Mouse (Mus musculus) layer of hippocampus, adult 8-10 months (tissue): ENCODE data around the gene Nptx1. TPM values are rescaled to one million over a fixed set of nuclear protein-coding genes. Genes with fewer than 3 reads are reported as not detected.

Experiments used
- DNase-seq, 2 experiments: peaks; one replicate each; pipeline ENCODE4 v3.0.0; 2022; ENCODE audit warnings: low spot score in 2 of 2
- total RNA-seq, 4 experiments: library from RNA; stranded (reverse); gene quantifications; 2 replicates each; pipeline ENCODE4 v1.2.4; 2022

Nptx1 gene
- total RNA-seq, 4 experiments from 2014 or later = 330 to 455 (median 386) TPM

DNA sequence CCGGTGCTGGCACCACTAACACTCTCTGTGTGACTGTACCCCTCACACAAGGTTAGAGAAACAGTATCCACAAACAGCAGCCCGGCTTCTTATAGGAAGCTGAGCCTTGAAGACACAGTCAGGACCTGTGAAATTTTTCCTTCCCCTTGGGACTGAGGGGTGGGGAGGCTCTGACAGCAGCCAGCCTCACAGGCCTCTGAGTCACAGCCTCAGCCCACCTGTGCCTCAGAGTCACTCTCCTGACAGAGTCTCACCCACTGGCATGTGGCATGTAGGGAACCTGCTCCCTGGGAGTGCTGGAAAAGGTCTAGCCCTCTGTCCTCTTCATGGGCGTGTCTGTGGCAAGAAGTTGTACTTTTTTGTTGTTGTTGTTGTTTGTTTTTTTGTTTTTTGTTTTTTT, 3.9 kb upstream of the Nptx1 start:
- DNase-seq = no peak

DNA sequence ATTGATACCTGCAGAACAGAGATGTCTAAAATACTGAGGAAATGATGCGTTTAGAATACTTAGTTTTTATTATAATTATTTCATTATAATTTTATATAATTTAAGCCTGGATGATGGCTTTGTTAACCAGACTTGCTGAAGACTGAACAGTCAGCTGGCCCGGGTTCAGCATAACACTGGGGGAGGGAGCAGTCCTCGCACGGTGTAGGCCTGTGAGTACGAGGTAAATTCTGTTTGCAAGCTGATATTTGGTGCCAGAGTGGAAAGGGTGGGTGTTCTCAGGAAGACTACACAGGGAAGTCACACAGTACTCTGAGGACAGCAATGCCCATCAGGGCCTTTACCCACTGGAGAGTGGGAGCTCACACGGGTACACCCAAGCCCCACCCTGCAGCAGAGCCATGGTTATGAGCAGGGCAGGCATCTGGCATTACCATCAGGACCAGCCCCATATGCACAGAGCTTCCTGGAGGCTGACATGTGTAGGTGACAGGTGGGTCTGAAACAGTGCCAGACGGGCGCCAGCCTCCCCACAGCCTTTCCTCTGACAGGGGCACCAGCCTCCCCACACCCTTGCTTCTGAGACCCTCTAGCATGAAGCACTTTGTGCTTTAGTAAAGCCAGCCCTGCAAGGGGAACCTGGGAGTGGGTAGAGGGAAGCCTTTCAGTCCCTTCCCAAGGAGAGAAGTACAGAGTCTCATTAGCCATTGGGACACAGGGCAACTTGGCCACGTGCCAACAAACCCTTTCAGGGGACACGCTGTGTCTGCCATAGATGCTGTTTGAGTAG, 3.2 kb upstream of the Nptx1 start:
- no peak for DNase-seq

DNA sequence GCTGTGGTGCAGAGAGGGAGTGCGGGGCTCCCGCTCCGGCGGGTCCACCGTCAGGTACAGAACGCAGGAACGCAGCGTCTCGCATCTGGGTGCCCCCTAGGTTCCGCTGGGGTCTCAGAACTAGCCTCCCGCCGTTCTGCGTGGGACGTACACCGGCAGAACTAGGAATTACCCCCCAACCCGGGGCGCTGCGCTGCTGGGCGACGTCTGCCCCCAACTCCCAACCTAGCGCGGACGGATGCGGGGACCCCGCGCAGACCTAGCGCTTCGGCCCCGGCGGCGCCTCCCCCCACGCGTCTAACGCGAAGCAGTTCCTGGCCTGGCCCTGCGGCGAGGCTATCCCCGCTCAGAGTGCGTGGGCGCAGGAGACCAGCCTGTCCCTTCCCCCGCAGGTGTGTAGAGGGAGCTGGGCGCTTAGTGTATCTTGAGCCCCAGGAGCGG, 1.8 kb upstream of the Nptx1 start:
- no peak for DNase-seq

DNA sequence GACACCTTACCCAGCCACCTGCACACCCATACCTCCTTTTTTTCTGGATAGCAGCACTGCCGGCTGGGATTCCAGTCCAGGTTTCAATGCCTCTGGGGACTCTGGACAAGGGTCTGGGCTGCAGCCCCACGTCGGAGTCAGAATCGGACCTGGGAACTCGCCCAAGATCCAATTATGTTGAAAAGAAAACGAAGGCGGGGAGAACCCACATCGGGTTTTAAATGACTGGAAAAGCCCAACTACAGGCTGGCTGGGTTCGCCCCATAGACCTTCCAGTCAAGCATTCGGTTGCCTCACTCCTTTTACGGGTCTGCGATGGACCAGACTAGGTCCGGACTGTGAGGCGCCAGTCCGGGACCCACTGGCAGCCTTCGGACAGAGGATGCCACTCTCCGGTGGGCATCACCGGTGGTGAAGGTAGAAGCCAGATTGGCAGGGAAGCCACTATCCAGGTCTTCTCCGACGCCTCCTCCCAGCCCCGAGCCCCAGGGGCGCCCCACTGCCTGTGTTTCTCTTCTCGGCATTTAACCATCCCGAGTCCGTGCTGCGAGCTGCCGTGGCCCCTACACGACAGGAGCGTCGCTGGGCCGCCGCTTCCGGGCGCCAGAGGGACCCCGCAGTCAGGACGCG, 1.3 kb upstream of the Nptx1 start:
- no peak for DNase-seq

DNA sequence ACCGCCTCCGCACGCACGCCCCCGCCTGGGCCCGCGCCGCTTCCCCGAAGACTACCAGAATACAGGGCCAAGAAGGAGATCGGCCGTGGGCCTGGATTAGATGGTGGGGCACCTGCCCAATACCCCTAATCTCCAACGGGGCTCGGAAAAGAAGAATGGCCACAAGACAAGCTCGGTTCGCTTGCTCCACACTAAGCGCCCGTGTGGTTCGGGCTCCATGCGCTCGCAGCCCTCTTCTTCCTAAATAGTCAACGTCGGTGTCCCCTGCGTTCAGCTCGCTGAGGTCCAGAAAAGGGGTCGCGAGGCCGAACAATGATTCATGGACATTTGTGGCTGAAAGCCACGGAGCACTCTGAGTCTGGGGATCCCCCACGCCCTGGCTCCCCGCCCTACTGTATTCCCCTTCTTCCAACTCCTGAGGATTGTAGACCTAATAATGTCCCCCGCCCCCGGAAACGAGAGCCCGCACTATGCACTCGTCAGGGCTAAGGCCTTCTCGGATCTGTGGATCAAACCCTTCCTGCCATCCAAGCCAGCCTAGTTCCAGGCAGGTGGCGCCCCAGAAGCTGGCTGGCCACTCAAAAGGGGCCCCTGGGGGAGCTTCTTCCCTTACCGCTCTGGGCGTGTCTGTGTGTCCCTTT, 518 bp upstream of the Nptx1 start:
- no peak for DNase-seq

DNA sequence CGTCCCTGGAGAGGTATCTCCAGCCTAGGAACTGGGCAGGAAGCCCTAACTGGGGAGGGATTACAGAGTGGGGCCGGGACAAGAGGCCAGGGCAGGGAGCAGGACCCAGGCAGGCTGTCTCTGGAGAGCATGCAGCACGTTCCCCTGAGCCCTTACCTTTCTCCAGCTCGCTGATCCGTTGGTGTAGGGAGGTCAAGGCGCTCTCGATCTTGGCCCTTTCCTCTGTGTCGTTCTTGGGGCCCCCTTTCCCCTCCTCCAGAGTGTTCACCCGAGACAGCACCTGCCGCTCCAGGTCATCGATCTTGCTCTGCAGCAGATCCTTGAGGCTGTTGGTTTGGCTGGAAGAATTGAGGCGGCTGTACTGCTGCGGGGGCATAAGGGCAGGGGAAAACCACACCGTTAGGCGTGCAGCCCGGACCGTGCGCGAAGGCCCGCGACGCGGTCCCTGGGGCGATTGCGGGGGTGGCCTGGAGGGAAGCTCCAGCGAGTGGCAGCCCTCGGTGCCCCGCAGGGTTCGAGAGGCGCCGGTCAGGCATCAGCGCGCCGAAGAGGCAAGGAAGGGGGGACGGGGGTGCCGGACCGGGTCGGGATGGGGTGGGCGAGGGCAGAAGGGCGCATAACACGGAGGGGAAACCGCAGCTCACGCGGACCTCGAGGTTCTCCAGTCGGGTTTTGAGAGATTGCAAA, 914 bp downstream of the Nptx1 start:
- no peak for DNase-seq

DNA sequence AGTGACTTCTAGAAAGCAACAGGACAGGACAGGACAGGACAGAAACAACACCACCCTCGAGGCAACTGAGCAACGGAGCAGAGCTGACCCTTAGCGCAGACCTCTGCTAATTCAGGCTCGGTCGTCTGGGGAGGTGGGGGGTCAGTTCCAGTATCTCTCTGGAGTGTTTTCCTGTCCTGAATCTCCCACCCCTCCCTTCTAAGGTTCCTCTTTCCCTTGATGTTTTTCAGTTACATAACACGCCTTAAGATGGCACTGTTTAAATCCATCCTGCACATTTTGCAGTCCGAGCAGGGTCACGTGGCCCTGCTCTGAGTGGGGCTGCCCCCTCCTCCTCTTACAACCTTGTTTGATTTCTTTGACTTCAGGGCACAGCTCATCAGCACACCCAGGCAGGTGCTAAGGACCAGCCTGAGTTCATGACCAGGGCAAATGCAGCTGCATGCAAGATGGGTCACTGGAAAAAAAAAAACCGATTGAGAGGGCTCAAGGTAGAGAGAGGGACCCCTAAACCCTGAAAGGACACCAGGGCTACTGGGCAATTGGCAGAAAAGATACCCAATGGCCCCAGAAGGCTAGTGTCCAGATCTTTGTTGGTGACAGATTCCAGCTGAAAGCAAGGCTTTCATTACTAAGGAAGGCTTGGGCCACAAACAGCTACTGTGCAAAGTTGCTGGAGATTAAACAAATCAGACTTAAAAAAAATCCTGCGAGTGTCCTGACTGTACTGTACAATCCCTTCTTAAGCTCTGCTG, 1.6 kb downstream of the Nptx1 start:
- DNase-seq = no peak

DNA sequence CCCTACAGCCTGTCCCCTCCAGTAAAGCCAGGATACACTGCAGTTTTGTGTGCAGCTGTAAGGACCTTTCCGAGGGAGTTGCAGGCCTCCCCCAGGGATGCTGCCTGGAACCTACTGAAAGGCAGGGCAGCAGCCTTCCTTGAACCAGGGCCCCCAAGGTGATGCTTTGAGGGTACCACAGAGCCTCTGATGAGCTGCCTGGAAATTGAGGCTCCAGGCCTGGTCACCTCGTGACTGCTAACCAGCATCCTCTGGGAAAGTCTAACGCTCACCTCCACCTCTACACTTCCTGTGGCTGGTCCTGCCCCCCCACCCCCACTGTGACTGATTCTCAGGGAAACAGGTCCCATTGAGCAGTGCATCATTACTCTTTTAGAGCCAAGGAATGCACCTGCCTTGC, 2.3 kb downstream of the Nptx1 start:
- no peak for DNase-seq

DNA sequence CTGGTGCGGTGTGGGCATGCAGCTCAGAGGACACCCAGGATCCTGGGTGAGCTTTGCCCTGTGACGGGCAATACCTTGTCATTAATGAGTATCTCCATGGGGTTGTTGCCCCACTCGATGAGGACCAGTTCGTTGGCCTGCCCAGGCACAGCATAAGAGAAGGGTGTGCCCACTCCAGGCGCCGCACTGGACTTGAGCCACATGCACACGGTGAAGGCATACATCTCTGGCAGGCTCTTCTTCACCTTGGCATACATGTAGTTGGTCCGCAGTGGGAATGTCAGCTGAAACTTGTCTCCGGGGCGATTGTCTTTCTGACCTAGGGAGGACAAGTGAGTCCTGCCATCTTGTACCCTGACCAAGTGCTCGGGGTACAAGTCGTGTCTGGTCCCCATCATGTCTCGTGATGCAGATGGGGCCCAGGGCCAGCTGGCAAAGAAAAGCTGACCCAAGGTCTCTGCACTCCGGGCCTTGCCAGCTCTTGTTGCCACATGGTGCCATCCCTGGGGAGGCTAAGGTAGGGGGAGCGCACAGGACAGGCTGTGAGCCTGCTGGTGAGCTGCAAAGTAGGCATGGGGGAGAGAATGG, 2.9 kb downstream of the Nptx1 start:
- DNase-seq = no peak

DNA sequence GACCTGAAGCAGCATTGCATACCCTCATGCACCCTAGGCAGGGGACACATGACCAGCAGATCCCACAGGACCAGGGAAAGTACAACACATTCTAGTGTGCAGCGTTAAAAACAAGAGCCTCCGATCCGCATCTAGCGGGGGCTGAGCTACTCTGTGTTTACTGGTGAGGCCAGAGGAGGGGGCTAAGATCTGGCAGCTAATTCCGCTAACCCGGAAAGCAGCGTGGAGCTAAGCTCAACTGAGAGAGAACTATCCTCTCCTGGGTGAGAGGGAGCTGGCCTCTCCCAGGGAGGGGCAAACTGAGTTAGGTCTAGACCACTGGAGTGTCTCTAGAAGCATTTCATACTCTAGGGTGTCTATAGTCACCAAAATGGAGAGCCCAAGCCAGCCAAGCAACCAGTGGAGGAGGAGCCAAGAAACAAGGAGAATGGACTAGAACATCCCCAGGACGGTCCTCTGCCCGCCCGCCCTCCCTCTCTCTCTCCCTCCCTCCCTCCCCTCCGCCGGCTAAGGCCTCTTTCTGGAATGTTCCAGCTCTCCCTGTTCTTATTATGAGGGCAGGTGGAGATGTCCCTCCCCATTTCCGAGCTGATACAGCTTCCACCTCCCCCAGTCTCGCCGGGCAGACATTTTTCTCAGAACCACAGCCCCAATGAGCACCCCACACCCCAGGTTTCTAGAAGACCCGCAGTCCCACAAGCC, 3.6 kb downstream of the Nptx1 start:
- DNase-seq = no peak

DNA sequence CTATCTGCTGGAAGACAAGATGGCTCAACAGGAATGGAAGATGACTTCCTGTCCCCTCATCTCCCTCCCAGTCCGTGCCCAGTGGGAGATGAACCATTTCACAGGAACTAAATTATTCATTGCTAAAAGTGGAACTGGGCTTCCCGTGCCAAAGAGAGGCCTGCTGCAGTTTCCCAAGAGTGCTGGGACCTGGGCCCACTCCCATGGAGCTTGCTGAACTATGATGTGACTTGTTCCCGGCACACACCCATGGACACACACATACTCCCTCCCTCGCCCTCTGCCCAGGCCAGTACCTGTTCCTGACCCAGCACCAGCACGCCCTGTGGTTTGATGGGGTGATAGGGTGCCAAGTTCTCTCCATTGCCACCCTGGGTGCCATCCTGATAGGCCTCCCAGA, 4.7 kb downstream of the Nptx1 start:
- DNase-seq = no peak

DNA sequence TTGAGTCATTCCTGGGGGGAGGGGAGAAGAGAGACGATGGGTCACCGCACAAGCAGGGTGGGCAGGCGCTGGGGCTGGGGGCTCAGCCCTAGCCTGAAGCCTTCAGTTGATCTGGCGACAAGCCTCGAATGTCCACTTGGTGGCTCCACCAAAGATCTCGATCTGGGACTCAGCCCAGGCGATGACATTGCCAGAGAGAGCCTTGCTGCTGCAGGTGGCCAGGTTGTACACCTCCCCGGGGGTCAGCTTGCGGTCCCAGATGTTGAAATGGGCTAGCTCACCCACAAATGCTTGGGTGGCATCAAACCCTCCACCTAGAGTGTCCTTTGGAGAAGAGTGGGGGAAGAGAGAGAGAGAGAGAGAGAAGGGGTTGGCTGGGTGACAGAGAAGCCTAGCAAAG, 5.2 kb downstream of the Nptx1 start:
- no peak for DNase-seq

DNA sequence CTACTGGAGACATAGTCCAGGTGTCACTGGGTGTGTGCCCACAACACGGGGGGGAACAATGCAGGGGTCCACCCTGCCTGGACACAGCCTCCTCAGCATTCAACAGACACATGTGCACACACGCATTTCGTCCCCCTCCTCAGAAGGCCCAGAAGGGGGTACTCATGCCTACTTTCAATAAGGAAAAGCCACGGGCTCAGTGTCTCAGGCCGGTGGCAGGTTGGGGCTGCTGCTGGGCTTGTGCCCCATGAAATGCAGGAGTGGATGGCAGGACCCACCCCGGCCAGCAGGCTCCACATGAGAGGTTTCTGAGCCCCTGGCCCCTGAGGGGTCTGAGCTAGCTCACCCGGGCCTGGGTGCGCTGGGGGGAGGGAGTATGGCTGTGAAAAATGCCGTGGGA, 6.5 kb downstream of the Nptx1 start:
- DNase-seq = no peak

DNA sequence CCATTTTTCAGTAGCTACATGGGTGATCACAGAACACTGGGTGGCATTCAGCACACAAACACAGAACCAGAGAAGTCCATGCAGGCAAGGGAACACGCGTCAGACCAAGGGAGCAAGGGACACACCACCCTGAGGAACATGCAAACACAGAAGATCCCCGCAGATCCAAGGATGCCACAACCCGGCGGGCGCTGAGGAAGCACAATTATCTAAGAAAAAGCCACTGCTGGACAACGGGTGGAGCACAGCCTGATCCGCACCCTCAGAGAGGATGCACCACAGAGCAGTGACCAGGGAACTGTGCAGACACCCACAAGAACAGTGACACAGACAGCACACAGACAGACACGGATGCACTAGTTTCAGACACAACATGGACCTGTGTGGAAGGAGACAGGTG, 7.0 kb downstream of the Nptx1 start:
- DNase-seq = no peak

DNA sequence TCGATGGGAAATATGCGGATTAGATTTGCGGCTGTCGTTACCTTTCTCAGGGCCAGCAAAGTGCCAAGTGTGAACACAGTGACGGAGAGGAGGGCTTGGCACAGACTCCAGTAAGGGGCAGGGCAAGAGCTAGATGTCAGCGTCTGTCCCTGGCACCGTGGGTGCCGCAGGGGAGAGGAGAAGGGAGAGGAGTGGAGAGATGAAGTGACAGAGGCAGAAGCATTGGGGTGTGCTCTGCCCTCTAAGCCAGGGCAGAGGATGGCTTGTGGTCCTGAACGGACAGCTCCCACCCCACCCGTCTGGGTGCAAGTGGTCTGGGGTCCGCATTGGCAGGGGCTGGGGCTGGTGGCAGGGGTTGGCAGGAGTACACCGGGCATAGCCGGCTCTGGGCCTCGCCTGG, 7.6 kb downstream of the Nptx1 start:
- DNase-seq = no peak

DNA sequence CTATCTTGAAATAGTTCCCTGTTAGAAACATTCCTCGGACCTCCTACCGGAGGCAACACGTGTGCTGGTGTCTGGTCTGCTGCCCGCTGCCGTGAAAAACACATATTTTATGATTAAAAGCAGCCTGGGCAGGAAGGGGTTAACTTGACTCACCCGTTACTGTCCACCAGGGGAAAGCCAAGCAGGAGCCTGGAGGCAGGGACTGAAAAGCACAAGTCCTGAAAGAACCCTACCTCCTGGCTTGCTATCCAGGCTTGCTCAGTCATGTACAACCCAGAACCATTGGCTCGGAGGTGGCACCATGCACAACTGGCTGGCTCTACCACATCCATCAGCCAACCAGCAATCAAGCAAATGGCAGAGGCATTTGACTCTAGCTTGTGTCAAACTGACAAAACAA, 13.8 kb downstream of the Nptx1 start:
- DNase-seq = no peak

DNA sequence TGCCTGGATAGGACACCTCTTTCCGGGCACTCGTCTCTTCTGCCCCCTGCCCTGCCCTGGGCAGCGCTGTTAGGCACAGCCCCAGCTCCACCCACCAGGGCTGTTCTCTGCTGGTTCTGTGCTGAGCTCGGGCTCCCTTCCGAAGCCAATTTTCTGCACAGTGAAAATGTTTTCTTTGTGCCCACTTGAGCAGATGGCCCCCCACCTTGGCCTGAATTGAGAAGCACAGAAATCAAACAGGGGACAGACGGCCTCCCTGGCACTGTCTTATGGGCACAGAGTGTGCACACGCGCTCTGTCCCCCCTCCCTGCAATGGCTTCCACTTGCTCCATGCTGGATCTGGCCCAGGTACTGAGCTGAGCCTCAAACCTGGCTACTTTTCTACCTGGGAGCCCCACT, 15.1 kb downstream of the Nptx1 start:
- no peak for DNase-seq

DNA sequence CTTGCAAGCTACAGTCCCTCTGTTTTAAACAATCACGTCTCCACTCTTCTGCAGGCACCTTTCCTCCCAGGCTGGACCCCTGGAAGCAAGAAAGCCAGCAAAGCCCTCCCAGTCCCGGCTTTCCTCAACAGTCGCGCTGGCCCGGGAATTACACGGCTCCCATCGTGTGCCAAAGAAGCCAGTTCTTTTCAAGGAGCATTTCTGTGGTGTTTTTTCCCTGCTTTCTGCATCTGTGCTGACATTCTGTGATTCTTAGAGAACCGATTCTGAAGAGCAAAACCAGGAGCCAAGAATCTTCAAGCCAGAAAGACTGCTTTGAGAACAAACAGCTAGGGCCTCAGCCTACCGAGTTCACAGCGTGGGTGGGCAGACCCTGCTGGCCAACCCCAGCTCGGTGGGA, 18.6 kb downstream of the Nptx1 start:
- DNase-seq = no peak

DNA sequence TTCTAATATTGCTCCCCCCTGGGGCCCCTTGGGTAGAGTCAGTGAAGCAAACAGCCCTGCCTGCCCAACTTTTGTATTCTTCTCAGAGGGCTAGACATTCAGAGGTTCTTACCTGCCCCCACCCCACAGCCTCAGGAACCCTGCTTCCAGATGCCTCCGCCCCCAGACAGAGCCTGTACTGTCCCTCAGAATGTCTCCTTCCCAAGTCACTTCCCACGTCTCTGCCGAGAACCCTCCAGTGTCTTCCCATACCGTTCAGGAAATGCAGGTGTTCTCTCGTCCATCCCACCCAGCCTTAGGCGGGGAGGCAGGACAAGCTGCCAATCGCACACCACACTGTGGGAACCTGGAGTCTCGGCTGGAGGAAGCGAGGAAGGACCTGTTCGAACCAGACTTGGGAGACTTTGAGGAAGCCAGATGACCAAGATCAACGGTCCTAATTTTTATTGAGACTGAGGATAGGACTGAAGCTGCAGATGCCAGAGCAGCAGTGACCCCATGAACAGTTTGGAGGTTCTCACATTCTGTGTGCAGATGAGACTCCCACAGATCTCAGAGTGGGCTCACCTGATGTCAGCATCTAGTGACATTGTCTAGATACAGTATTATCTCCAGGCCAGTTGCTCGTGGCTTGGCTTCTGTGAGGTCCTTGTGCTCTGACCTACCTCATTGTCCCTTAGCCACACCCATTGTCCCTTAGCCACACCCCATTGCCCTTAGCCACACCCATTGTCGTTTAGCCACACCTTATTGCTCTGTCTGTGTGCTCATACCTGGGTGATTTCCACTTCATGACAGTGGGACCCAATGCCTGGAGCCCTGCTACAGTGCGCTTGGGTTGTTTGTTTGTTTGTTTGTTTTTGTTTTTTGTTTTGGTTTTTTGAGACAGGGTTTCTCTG, 21.2 kb downstream of the Nptx1 start:
- DNase-seq = no peak
